8 mouse cellular contexts compared by ENCODE assay signal in genomic region chr6:87788896-87789587, GRCm38 (mm10). TPM values are rescaled to one million over a fixed set of nuclear protein-coding genes. Genes with fewer than 3 reads are reported as not detected.
DNase-seq lines count a peak whose midpoint lies in the region; ATAC-seq and TF ChIP-seq lines count a peak whose summit lies in the region.

No protein-coding gene starts in this region.

- H3K4me2 ChIP-seq in hindbrain, embryonic 13.5 days = no peak overlapping the region
- H3K4me2 ChIP-seq in hindbrain, embryonic 11.5 days (replicated peaks; ENCODE audit: low read depth, low read length) = no peak overlapping the region
- peak overlapping the region; percentile 43 for H3K4me2 ChIP-seq in intestine, postnatal 0 days (replicated peaks; ENCODE audit: low read depth)
- no peak overlapping the region for H3K4me2 ChIP-seq in lung, embryonic 15.5 days
- H3K4me2 ChIP-seq in stomach, embryonic 14.5 days (replicated peaks; ENCODE audit: low read depth, low read length) = no peak overlapping the region

- H3K9me3 ChIP-seq in hindbrain, embryonic 13.5 days = no peaks in the 10 kb centered on the region
- no peaks in the 10 kb centered on the region for H3K9me3 ChIP-seq in hindbrain, embryonic 11.5 days (ENCODE audit: control insufficient read depth, low read length)
- no peaks in the 10 kb centered on the region for H3K9me3 ChIP-seq in intestine, postnatal 0 days (ENCODE audit: control insufficient read depth)
- H3K9me3 ChIP-seq in lung, embryonic 15.5 days = no peaks in the 10 kb centered on the region
- H3K9me3 ChIP-seq in stomach, embryonic 14.5 days (ENCODE audit: control insufficient read depth, low read depth, low read length) = no peaks in the 10 kb centered on the region

- H3K4me3 ChIP-seq in hindbrain, embryonic 13.5 days = no peak overlapping the region
- no peak overlapping the region for H3K4me3 ChIP-seq in hindbrain, embryonic 11.5 days (ENCODE audit: low read depth, low read length)
- H3K4me3 ChIP-seq in intestine, postnatal 0 days (ENCODE audit: low read depth, low read length) = no peak overlapping the region
- H3K4me3 ChIP-seq in lung, embryonic 15.5 days = no peak overlapping the region
- H3K4me3 ChIP-seq in stomach, embryonic 14.5 days (ENCODE audit: low read depth, low read length) = no peak overlapping the region

- no peak for DNase-seq in hindbrain, embryonic 11.5 days (ENCODE audit: low spot score)
- DNase-seq in adrenal gland, postnatal 36 days = peak; percentile 51 to 62
- DNase-seq in natural killer cell, adult 2 months (ENCODE audit: low spot score in 2 of 2) = no peak
- no peak for DNase-seq in left cerebral cortex, adult 8-10 months (ENCODE audit: low spot score in 2 of 2)

- H3K9ac ChIP-seq in hindbrain, embryonic 13.5 days = peak overlapping the region; percentile 35; the same call in 1 of the 2 replicates
- no peak overlapping the region for H3K9ac ChIP-seq in hindbrain, embryonic 11.5 days (ENCODE audit: low read depth, low read length)
- H3K9ac ChIP-seq in intestine, postnatal 0 days (ENCODE audit: low read depth, low read length) = no peak overlapping the region
- H3K9ac ChIP-seq in lung, embryonic 15.5 days = no peak overlapping the region
- no peak overlapping the region for H3K9ac ChIP-seq in stomach, embryonic 14.5 days (replicated peaks; ENCODE audit: low read depth, low read length)

- 47% methylated on average over 5 of the region's 5 CpGs for WGBS in hindbrain, embryonic 13.5 days
- WGBS in hindbrain, embryonic 11.5 days = 70% methylated on average over 5 of the region's 5 CpGs
- WGBS in intestine, postnatal 0 days = 18% methylated on average over 5 of the region's 5 CpGs
- WGBS in lung, embryonic 15.5 days = 28% methylated on average over 5 of the region's 5 CpGs
- WGBS in stomach, embryonic 14.5 days = 30% methylated on average over 5 of the region's 5 CpGs

- TF ChIP-seq CTCF in intestine, postnatal 0 days (IDR thresholded peaks at IDR 0.05; ENCODE audit: low read depth) = no peak

- H3K27ac ChIP-seq in hindbrain, embryonic 13.5 days = 0 out of 2 replicates have a peak overlapping the region, but pooled peaks have one; percentile 40
- no peak overlapping the region for H3K27ac ChIP-seq in hindbrain, embryonic 11.5 days (ENCODE audit: low read depth, low read length)
- H3K27ac ChIP-seq in intestine, postnatal 0 days (ENCODE audit: low read depth, low read length) = peak overlapping the region; percentile 95
- H3K27ac ChIP-seq in lung, embryonic 15.5 days = peak overlapping the region; percentile 60
- H3K27ac ChIP-seq in stomach, embryonic 14.5 days (ENCODE audit: low read length) = peak overlapping the region; percentile 24; the same call in 1 of the 2 replicates

- H3K36me3 ChIP-seq in hindbrain, embryonic 13.5 days = peaks cover 31% of the 10 kb centered on the region
- no peaks in the 10 kb centered on the region for H3K36me3 ChIP-seq in hindbrain, embryonic 11.5 days (ENCODE audit: control insufficient read depth, insufficient read depth, low read length)
- H3K36me3 ChIP-seq in intestine, postnatal 0 days (ENCODE audit: control insufficient read depth, insufficient read depth) = peaks cover 23% of the 10 kb centered on the region
- H3K36me3 ChIP-seq in lung, embryonic 15.5 days = 0 out of 2 replicates have a peak, but pooled peaks cover 9% of the 10 kb centered on the region
- H3K36me3 ChIP-seq in stomach, embryonic 14.5 days (ENCODE audit: control insufficient read depth, insufficient read depth, low read length) = peaks cover 10% of the 10 kb centered on the region

- no peak for ATAC-seq in hindbrain, embryonic 13.5 days (ENCODE audit: low FRiP score)
- no peak for ATAC-seq in hindbrain, embryonic 11.5 days (ENCODE audit: low FRiP score)
- ATAC-seq in intestine, postnatal 0 days = peak; percentile 89
- no peak for ATAC-seq in lung, embryonic 15.5 days (ENCODE audit: borderline replicate concordance, extremely low read depth, low FRiP score, low TSS enrichment)
- peak; percentile 59; the same call in 1 of the 2 replicates for ATAC-seq in stomach, embryonic 14.5 days (ENCODE audit: insufficient number of reproducible peaks, insufficient read depth, low FRiP score, low read depth)

- H3K27me3 ChIP-seq in hindbrain, embryonic 13.5 days = no peaks in the 10 kb centered on the region
- H3K27me3 ChIP-seq in hindbrain, embryonic 11.5 days (ENCODE audit: control insufficient read depth, insufficient read depth, low read length) = no peaks in the 10 kb centered on the region
- H3K27me3 ChIP-seq in intestine, postnatal 0 days (replicated peaks; ENCODE audit: control insufficient read depth, insufficient read depth, low read length) = no peaks in the 10 kb centered on the region
- no peaks in the 10 kb centered on the region for H3K27me3 ChIP-seq in lung, embryonic 15.5 days
- H3K27me3 ChIP-seq in stomach, embryonic 14.5 days (ENCODE audit: control insufficient read depth, insufficient read depth, low read length) = no peaks in the 10 kb centered on the region

- peaks cover 11% of the 10 kb centered on the region for H3K4me1 ChIP-seq in hindbrain, embryonic 13.5 days (replicated peaks)
- H3K4me1 ChIP-seq in hindbrain, embryonic 11.5 days (replicated peaks; ENCODE audit: control insufficient read depth, insufficient read depth, low read length) = no peaks in the 10 kb centered on the region
- H3K4me1 ChIP-seq in intestine, postnatal 0 days (replicated peaks; ENCODE audit: control insufficient read depth, insufficient read depth, low read length) = peaks cover 13% of the 10 kb centered on the region
- peaks cover 12% of the 10 kb centered on the region for H3K4me1 ChIP-seq in lung, embryonic 15.5 days
- peaks cover 3% of the 10 kb centered on the region; the same call in 1 of the 2 replicates for H3K4me1 ChIP-seq in stomach, embryonic 14.5 days (ENCODE audit: control insufficient read depth, insufficient read depth, low read length)

RNA-seq across cellular contexts. Expression of gene Gp9, which starts 11.2 kb away (rescaled TPM):
- polyA plus RNA-seq in hindbrain, embryonic 13.5 days (2015; fragmentation: Nextera tagmentation; extraction: Ambion mirVana) = 1.1 and 1.5 TPM in 2 replicates
- polyA plus RNA-seq in hindbrain, embryonic 11.5 days (2014; fragmentation: Nextera tagmentation; extraction: Ambion mirVana) = 1.4 and 2.2 TPM in 2 replicates
- total RNA-seq in adrenal gland, postnatal 36 days (2021) = not detected
- polyA plus RNA-seq in intestine, postnatal 0 days (2015; fragmentation: Nextera tagmentation; extraction: Ambion mirVana) = 2.1 and 2.3 TPM in 2 replicates
- polyA plus RNA-seq in lung, embryonic 15.5 days (2015; fragmentation: Nextera tagmentation; extraction: Ambion mirVana) = 3.9 and 4.7 TPM in 2 replicates
- 0.68 and 0.80 TPM in 2 replicates for polyA plus RNA-seq in stomach, embryonic 14.5 days (2014; fragmentation: Nextera tagmentation; extraction: Ambion mirVana)
- total RNA-seq in left cerebral cortex, adult 8-10 months (2022) = 1 to 10 TPM in 3 of 4 experiments, under 1 TPM in 1; 0.72 to 1.4 (median 1.1) TPM

RNA-seq across cellular contexts. Expression of gene Rab43, which starts 22.9 kb away (rescaled TPM):
- polyA plus RNA-seq in hindbrain, embryonic 13.5 days (2015; fragmentation: Nextera tagmentation; extraction: Ambion mirVana) = 9.3 and 9.6 TPM in 2 replicates
- polyA plus RNA-seq in hindbrain, embryonic 11.5 days (2014; fragmentation: Nextera tagmentation; extraction: Ambion mirVana) = 5.0 and 6.8 TPM in 2 replicates
- total RNA-seq in adrenal gland, postnatal 36 days (2021) = 10 to 100 TPM; 29.1 to 31.1 TPM
- polyA plus RNA-seq in intestine, postnatal 0 days (2015; fragmentation: Nextera tagmentation; extraction: Ambion mirVana) = 25.5 and 25.9 TPM in 2 replicates
- polyA plus RNA-seq in lung, embryonic 15.5 days (2015; fragmentation: Nextera tagmentation; extraction: Ambion mirVana) = 12.6 and 12.9 TPM in 2 replicates
- polyA plus RNA-seq in stomach, embryonic 14.5 days (2014; fragmentation: Nextera tagmentation; extraction: Ambion mirVana) = 10.9 and 14.9 TPM in 2 replicates
- 10 to 100 TPM; 14.4 to 22.1 (median 16.7) TPM for total RNA-seq in left cerebral cortex, adult 8-10 months (2022)

RNA-seq across cellular contexts. Expression of gene Gm45140, which starts 46.6 kb away (rescaled TPM):
- polyA plus RNA-seq in hindbrain, embryonic 13.5 days (2015; fragmentation: Nextera tagmentation; extraction: Ambion mirVana) = 2.0 and 2.8 TPM in 2 replicates
- 3.2 and 3.8 TPM in 2 replicates for polyA plus RNA-seq in hindbrain, embryonic 11.5 days (2014; fragmentation: Nextera tagmentation; extraction: Ambion mirVana)
- total RNA-seq in adrenal gland, postnatal 36 days (2021) = 1 to 10 TPM; 2.4 to 5.4 TPM
- polyA plus RNA-seq in intestine, postnatal 0 days (2015; fragmentation: Nextera tagmentation; extraction: Ambion mirVana) = 1.3 and 2.0 TPM in 2 replicates
- 2.1 and 2.6 TPM in 2 replicates for polyA plus RNA-seq in lung, embryonic 15.5 days (2015; fragmentation: Nextera tagmentation; extraction: Ambion mirVana)
- polyA plus RNA-seq in stomach, embryonic 14.5 days (2014; fragmentation: Nextera tagmentation; extraction: Ambion mirVana) = 2.8 and 3.5 TPM in 2 replicates
- total RNA-seq in left cerebral cortex, adult 8-10 months (2022) = 1 to 10 TPM; 2.2 to 5.0 (median 2.8) TPM

RNA-seq across cellular contexts. Expression of gene Isy1, which starts 49.6 kb away (rescaled TPM):
- polyA plus RNA-seq in hindbrain, embryonic 13.5 days (2015; fragmentation: Nextera tagmentation; extraction: Ambion mirVana) = 25.7 and 33.3 TPM in 2 replicates
- polyA plus RNA-seq in hindbrain, embryonic 11.5 days (2014; fragmentation: Nextera tagmentation; extraction: Ambion mirVana) = 57.7 and 61.7 TPM in 2 replicates
- total RNA-seq in adrenal gland, postnatal 36 days (2021) = 100 to 1,000 TPM in 1 of 2 experiments, 10 to 100 TPM in 1; 46.9 to 106 TPM
- polyA plus RNA-seq in intestine, postnatal 0 days (2015; fragmentation: Nextera tagmentation; extraction: Ambion mirVana) = 24.5 and 26.4 TPM in 2 replicates
- 45.9 and 49.7 TPM in 2 replicates for polyA plus RNA-seq in lung, embryonic 15.5 days (2015; fragmentation: Nextera tagmentation; extraction: Ambion mirVana)
- 38.1 and 52.8 TPM in 2 replicates for polyA plus RNA-seq in stomach, embryonic 14.5 days (2014; fragmentation: Nextera tagmentation; extraction: Ambion mirVana)
- 10 to 100 TPM; 27.5 to 30.6 (median 28.5) TPM for total RNA-seq in left cerebral cortex, adult 8-10 months (2022)

RNA-seq across cellular contexts. Expression of gene Efcc1, which starts 58.4 kb away (rescaled TPM):
- 5.9 and 6.2 TPM in 2 replicates for polyA plus RNA-seq in hindbrain, embryonic 13.5 days (2015; fragmentation: Nextera tagmentation; extraction: Ambion mirVana)
- polyA plus RNA-seq in hindbrain, embryonic 11.5 days (2014; fragmentation: Nextera tagmentation; extraction: Ambion mirVana) = 5.6 and 7.7 TPM in 2 replicates
- total RNA-seq in adrenal gland, postnatal 36 days (2021) = under 1 TPM; 0.63 to 0.82 TPM
- 0.86 and 0.98 TPM in 2 replicates for polyA plus RNA-seq in intestine, postnatal 0 days (2015; fragmentation: Nextera tagmentation; extraction: Ambion mirVana)
- polyA plus RNA-seq in lung, embryonic 15.5 days (2015; fragmentation: Nextera tagmentation; extraction: Ambion mirVana) = 5.4 and 6.0 TPM in 2 replicates
- 2.2 TPM in 2 replicates for polyA plus RNA-seq in stomach, embryonic 14.5 days (2014; fragmentation: Nextera tagmentation; extraction: Ambion mirVana)
- 1 to 10 TPM; 4.6 to 9.6 (median 8.4) TPM for total RNA-seq in left cerebral cortex, adult 8-10 months (2022)

Comparison
In these comparisons a context has a peak if more than half of its experiments do, and no peak if none do; other contexts are left out.
1. ATAC-seq: peak in intestine, postnatal 0 days (single experiment) and stomach, embryonic 14.5 days (single experiment); none in hindbrain, embryonic 13.5 days (single experiment), hindbrain, embryonic 11.5 days (single experiment) and lung, embryonic 15.5 days (single experiment).
2. DNase-seq: peak in adrenal gland, postnatal 36 days (2 of 2); none in hindbrain, embryonic 11.5 days (single experiment), natural killer cell, adult 2 months (0 of 2) and left cerebral cortex, adult 8-10 months (0 of 2).